Comparison of ENCODE assay signal across 8 mouse cellular contexts in genomic region chr9:60687415-60687814, GRCm38 (mm10). TPM values are rescaled to one million over a fixed set of nuclear protein-coding genes. Genes with fewer than 3 reads are reported as not detected.
DNase-seq lines count a peak whose midpoint lies in the region; ATAC-seq and TF ChIP-seq lines count a peak whose summit lies in the region.

No protein-coding gene starts in this region.

- no peaks in the 10 kb centered on the region for H3K27me3 ChIP-seq in heart, postnatal 0 days (ENCODE audit: control insufficient read depth, insufficient read depth, low read length)
- H3K27me3 ChIP-seq in embryonic facial prominence, embryonic 13.5 days = no peaks in the 10 kb centered on the region
- H3K27me3 ChIP-seq in limb, embryonic 11.5 days (ENCODE audit: control insufficient read depth, insufficient read depth, low read length) = no peaks in the 10 kb centered on the region
- no peaks in the 10 kb centered on the region for H3K27me3 ChIP-seq in midbrain, embryonic 15.5 days (replicated peaks)

- peak overlapping the region; percentile 64 for H3K4me2 ChIP-seq in heart, postnatal 0 days (ENCODE audit: low read depth, low read length)
- peak overlapping the region; percentile 65 for H3K4me2 ChIP-seq in embryonic facial prominence, embryonic 13.5 days
- peak overlapping the region; percentile 53 for H3K4me2 ChIP-seq in limb, embryonic 11.5 days (ENCODE audit: low read depth, severe bottlenecking)
- peak overlapping the region; percentile 61 for H3K4me2 ChIP-seq in midbrain, embryonic 15.5 days

- peak; percentile 27; the same call in 1 of the 2 replicates for TF ChIP-seq CTCF in heart, postnatal 0 days (IDR thresholded peaks at IDR 0.05; ENCODE audit: low read depth)

- peak; percentile 43; the same call in 1 of the 2 replicates for ATAC-seq in heart, postnatal 0 days (ENCODE audit: insufficient read depth, low read depth)
- ATAC-seq in embryonic facial prominence, embryonic 13.5 days (ENCODE audit: insufficient number of reproducible peaks, insufficient read depth, low FRiP score, low TSS enrichment, low read depth) = no peak
- 0 out of 2 replicates have a peak, but pooled peaks have one; percentile 17 for ATAC-seq in limb, embryonic 11.5 days (ENCODE audit: insufficient number of reproducible peaks, low FRiP score, low TSS enrichment, low read depth)
- peak; percentile 78 for ATAC-seq in midbrain, embryonic 15.5 days (replicated peaks)

- in situ Hi-C loops in ES-E14 (cut with MboI; ENCODE audit: low sequenced_read_pairs in 2 of 2, unreplicated experiment in 2 of 2) = no loop called here

- no peaks in the 10 kb centered on the region; the same call in 1 of the 2 replicates for H3K36me3 ChIP-seq in heart, postnatal 0 days (replicated peaks; ENCODE audit: control insufficient read depth, insufficient read depth, low read length)
- H3K36me3 ChIP-seq in ES-E14 (ENCODE audit: control insufficient read depth, insufficient read depth, low read length, poor library complexity, severe bottlenecking) = no peaks in the 10 kb centered on the region
- H3K36me3 ChIP-seq in embryonic facial prominence, embryonic 13.5 days = peaks cover 12% of the 10 kb centered on the region
- peaks cover 2% of the 10 kb centered on the region; the same call in 1 of the 2 replicates for H3K36me3 ChIP-seq in limb, embryonic 11.5 days (ENCODE audit: control insufficient read depth, insufficient read depth, low read length)
- H3K36me3 ChIP-seq in midbrain, embryonic 15.5 days (replicated peaks) = peaks cover 15% of the 10 kb centered on the region

- intact Hi-C loops in heart, postnatal 36 days (cut with DNase I) = loop anchor here (2.0 kb wide), 1 partner anchor 443 kb away; no protein-coding TSS in a partner anchor

- peak overlapping the region; percentile 73 for H3K4me3 ChIP-seq in heart, postnatal 0 days (ENCODE audit: low read depth, low read length)
- H3K4me3 ChIP-seq in ES-E14 (ENCODE audit: insufficient read depth in 1 of 2, low read depth in 1 of 2, low read length in 2 of 2, poor library complexity in 1 of 2, severe bottlenecking in 1 of 2) = peak overlapping the region; percentile 66 to 86
- H3K4me3 ChIP-seq in embryonic facial prominence, embryonic 13.5 days = peak overlapping the region; percentile 68
- H3K4me3 ChIP-seq in limb, embryonic 11.5 days (ENCODE audit: low read depth, low read length) = peak overlapping the region; percentile 69
- H3K4me3 ChIP-seq in midbrain, embryonic 15.5 days = peak overlapping the region; percentile 74

- no peak for DNase-seq in heart, postnatal 0 days (ENCODE audit: low spot score)
- DNase-seq in heart, postnatal 36 days = no peak
- no peak for DNase-seq in ES-E14 (ENCODE audit: low read depth, low spot score)
- no peak for DNase-seq in limb, embryonic 11.5 days (ENCODE audit: low spot score)
- no peak for DNase-seq in thymus, postnatal 36 days
- no peak for DNase-seq in retina, embryonic 14.5 days (ENCODE audit: low spot score)

- TF ChIP-seq EP300 in heart, postnatal 0 days (IDR thresholded peaks at IDR 0.05; ENCODE audit: low read depth) = no peak

- H3K9me3 ChIP-seq in heart, postnatal 0 days (replicated peaks; ENCODE audit: control insufficient read depth, low read length) = no peaks in the 10 kb centered on the region
- H3K9me3 ChIP-seq in ES-E14 (ENCODE audit: control insufficient read depth, insufficient read depth, low read depth, low read length) = no peaks in the 10 kb centered on the region
- H3K9me3 ChIP-seq in embryonic facial prominence, embryonic 13.5 days = no peaks in the 10 kb centered on the region
- no peaks in the 10 kb centered on the region for H3K9me3 ChIP-seq in limb, embryonic 11.5 days (ENCODE audit: control insufficient read depth, low read length)
- H3K9me3 ChIP-seq in midbrain, embryonic 15.5 days = no peaks in the 10 kb centered on the region

- H3K9ac ChIP-seq in heart, postnatal 0 days (replicated peaks; ENCODE audit: low read depth, low read length) = peak overlapping the region; percentile 27; the same call in 1 of the 2 replicates
- H3K9ac ChIP-seq in ES-E14 (ENCODE audit: insufficient read depth, low read depth, low read length, poor library complexity, severe bottlenecking) = peak overlapping the region; percentile 40; the same call in 1 of the 2 replicates
- H3K9ac ChIP-seq in embryonic facial prominence, embryonic 13.5 days = peak overlapping the region; percentile 67
- H3K9ac ChIP-seq in limb, embryonic 11.5 days (ENCODE audit: low read length) = peak overlapping the region; percentile 56; the same call in 1 of the 2 replicates
- H3K9ac ChIP-seq in midbrain, embryonic 15.5 days = peak overlapping the region; percentile 69

- WGBS in heart, postnatal 0 days = 2% methylated on average over 7 of the region's 7 CpGs
- WGBS in embryonic facial prominence, embryonic 13.5 days = 2% methylated on average over 7 of the region's 7 CpGs
- 2% methylated on average over 7 of the region's 7 CpGs for WGBS in limb, embryonic 11.5 days
- WGBS in midbrain, embryonic 15.5 days = 0% methylated on average over 7 of the region's 7 CpGs

- H3K4me1 ChIP-seq in heart, postnatal 0 days (ENCODE audit: control insufficient read depth, insufficient read depth) = peaks cover 3% of the 10 kb centered on the region; the same call in 1 of the 2 replicates
- H3K4me1 ChIP-seq in ES-E14 (ENCODE audit: control insufficient read depth in 2 of 2, insufficient read depth in 2 of 2, low read length in 2 of 2, poor library complexity in 1 of 2) = no peaks in the 10 kb centered on the region
- peaks cover 4% of the 10 kb centered on the region; the same call in 1 of the 2 replicates for H3K4me1 ChIP-seq in embryonic facial prominence, embryonic 13.5 days
- H3K4me1 ChIP-seq in limb, embryonic 11.5 days (ENCODE audit: control insufficient read depth, insufficient read depth, low read length) = 0 out of 2 replicates have a peak, but pooled peaks cover 3% of the 10 kb centered on the region
- peaks cover 31% of the 10 kb centered on the region for H3K4me1 ChIP-seq in midbrain, embryonic 15.5 days

- H3K27ac ChIP-seq in heart, postnatal 0 days (ENCODE audit: low read depth) = peak overlapping the region; percentile 44
- H3K27ac ChIP-seq in ES-E14 (ENCODE audit: insufficient read depth, low read depth, low read length, poor library complexity, severe bottlenecking) = no peak overlapping the region
- peak overlapping the region; percentile 88 for H3K27ac ChIP-seq in embryonic facial prominence, embryonic 13.5 days
- H3K27ac ChIP-seq in limb, embryonic 11.5 days (replicated peaks; ENCODE audit: low read depth, low read length) = no peak overlapping the region
- H3K27ac ChIP-seq in midbrain, embryonic 15.5 days = peak overlapping the region; percentile 98

TF ChIP-seq in ES-E14, 5 proteins besides CTCF, POLR2A, EP300 and RAD21:
- no peak for TF ChIP-seq CHD2 (IDR thresholded peaks at IDR 0.05; ENCODE audit: low read depth, low read length)
- TF ChIP-seq HCFC1 (IDR thresholded peaks at IDR 0.05; ENCODE audit: borderline replicate concordance, insufficient read depth, low read length) = no peak
- no peak for TF ChIP-seq ZC3H11A (IDR thresholded peaks at IDR 0.05; ENCODE audit: borderline replicate concordance, low read depth, low read length)
- no peak for TF ChIP-seq ZNF384 (IDR thresholded peaks at IDR 0.05; ENCODE audit: low read depth, low read length)
- TF ChIP-seq MAFK (IDR thresholded peaks at IDR 0.05; ENCODE audit: insufficient read depth, low read depth, low read length) = no peak
TF ChIP-seq in ES-E14: peak in this region for 0.

RNA-seq across cellular contexts. Expression of gene Lrrc49, which starts 0.5 kb away (rescaled TPM):
- 6.4 and 7.2 TPM in 2 replicates for total RNA-seq in heart, postnatal 0 days (2014; rRNA removed; ENCODE audit: low replicate concordance)
- polyA plus RNA-seq in heart, postnatal 0 days (2015; fragmentation: Nextera tagmentation; extraction: Ambion mirVana) = 4.9 and 5.0 TPM in 2 replicates
- 1 to 10 TPM; 3.7 to 4.2 TPM for total RNA-seq in heart, postnatal 36 days (2021)
- total RNA-seq in ES-E14 (2012; rRNA removed) = 3.4 and 3.7 TPM in 2 replicates
- polyA plus RNA-seq in embryonic facial prominence, embryonic 13.5 days (2015; fragmentation: Nextera tagmentation; extraction: Ambion mirVana) = 20.6 and 21.7 TPM in 2 replicates
- 26.5 and 28.1 TPM in 2 replicates for polyA plus RNA-seq in limb, embryonic 11.5 days (2014; fragmentation: Nextera tagmentation; extraction: Ambion mirVana)
- 80.4 and 80.9 TPM in 2 replicates for polyA plus RNA-seq in midbrain, embryonic 15.5 days (2015; fragmentation: Nextera tagmentation; extraction: Ambion mirVana)

RNA-seq across cellular contexts. Expression of gene Larp6, which starts 25.4 kb away (rescaled TPM):
- total RNA-seq in heart, postnatal 0 days (2014; rRNA removed; ENCODE audit: low replicate concordance) = 0.39 and 1.2 TPM in 2 replicates
- polyA plus RNA-seq in heart, postnatal 0 days (2015; fragmentation: Nextera tagmentation; extraction: Ambion mirVana) = 0.41 and 0.43 TPM in 2 replicates
- total RNA-seq in heart, postnatal 36 days (2021) = 1 to 10 TPM; 1.7 to 2.3 TPM
- total RNA-seq in ES-E14 (2012; rRNA removed) = 0.16 and 0.62 TPM in 2 replicates
- 4.8 and 5.1 TPM in 2 replicates for polyA plus RNA-seq in embryonic facial prominence, embryonic 13.5 days (2015; fragmentation: Nextera tagmentation; extraction: Ambion mirVana)
- polyA plus RNA-seq in limb, embryonic 11.5 days (2014; fragmentation: Nextera tagmentation; extraction: Ambion mirVana) = 1.3 and 2.1 TPM in 2 replicates
- polyA plus RNA-seq in midbrain, embryonic 15.5 days (2015; fragmentation: Nextera tagmentation; extraction: Ambion mirVana) = 21.9 and 22.3 TPM in 2 replicates

Comparison
In these comparisons a context has a peak if more than half of its experiments do, and no peak if none do; other contexts are left out.
1. H3K27ac ChIP-seq: peak in heart, postnatal 0 days (single experiment), embryonic facial prominence, embryonic 13.5 days (single experiment) and midbrain, embryonic 15.5 days (single experiment); none in ES-E14 (single experiment) and limb, embryonic 11.5 days (single experiment).
2. Peak in every context shown above with its lines, with median percentiles within 50 percentile points of each other: H3K4me2 ChIP-seq, H3K4me3 ChIP-seq and H3K9ac ChIP-seq.